Mouse (Mus musculus): ENCODE results near the gene Ndufv3. TPM values are rescaled to one million over a fixed set of nuclear protein-coding genes. Genes with fewer than 3 reads are reported as not detected.

The Ndufv3 gene
- polyA plus RNA-seq, 1 experiment from 2014 or later: 272 TPM

DNA sequence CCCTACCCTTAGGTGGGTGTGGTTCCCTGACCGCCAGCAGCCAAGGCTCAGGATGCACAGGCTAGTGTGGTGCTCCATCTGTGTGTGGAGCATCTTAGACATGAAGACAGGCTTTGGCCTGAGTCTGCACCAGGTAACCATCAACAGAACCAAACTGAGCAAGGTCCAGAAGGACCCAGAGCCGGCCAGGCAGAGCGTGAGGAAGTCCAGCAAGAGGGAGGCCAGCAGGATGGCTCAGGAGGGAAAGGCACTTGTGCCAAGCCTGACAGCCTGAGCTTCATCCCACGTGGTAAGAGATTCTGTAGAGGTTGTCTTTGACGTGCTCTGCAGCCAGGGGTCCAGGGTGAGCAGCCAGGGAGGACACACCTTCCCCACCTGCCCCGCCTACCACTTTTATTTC is 22.2 kb upstream of the Ndufv3 start:
- WGBS: 89% methylated on average over 6 of the region's 6 CpGs
- no peak for ATAC-seq (ENCODE audit: insufficient number of reproducible peaks, low FRiP score, low TSS enrichment, low read depth)
- no peaks in the 10 kb centered on the region for H3K27me3 ChIP-seq
- H3K4me2 ChIP-seq (replicated peaks): no peak overlapping the region
- no peak overlapping the region for H3K9ac ChIP-seq
- H3K27ac ChIP-seq (replicated peaks): no peak overlapping the region
- H3K36me3 ChIP-seq: peaks cover 67% of the 10 kb centered on the region
- no peaks in the 10 kb centered on the region for H3K9me3 ChIP-seq (replicated peaks)
- H3K4me1 ChIP-seq: no peaks in the 10 kb centered on the region
- H3K4me3 ChIP-seq (replicated peaks): no peak overlapping the region

DNA sequence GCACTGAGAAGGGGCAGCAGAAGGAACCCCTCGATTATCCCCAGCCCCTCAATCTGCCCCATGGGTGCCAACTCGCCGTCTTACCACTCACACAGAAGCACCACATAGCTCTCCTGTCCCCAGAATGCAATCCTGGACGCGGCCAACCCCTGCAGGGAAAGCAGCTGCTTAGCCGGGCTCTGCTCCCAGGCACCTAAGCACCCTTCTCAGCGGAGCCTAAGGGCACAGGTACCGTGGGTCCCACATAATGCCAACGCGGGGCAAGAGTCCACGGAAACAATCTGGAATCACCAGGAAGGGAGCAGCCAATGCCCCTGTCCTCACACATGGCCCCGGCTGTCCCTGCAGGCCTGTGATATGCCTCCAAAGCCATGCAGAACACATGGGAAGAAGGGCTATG is 20.2 kb upstream of the Ndufv3 start:
- no peak overlapping the region for H3K4me3 ChIP-seq (replicated peaks)
- no peak for ATAC-seq (ENCODE audit: insufficient number of reproducible peaks, low FRiP score, low TSS enrichment, low read depth)
- no peak overlapping the region for H3K4me2 ChIP-seq (replicated peaks)
- WGBS: 95% methylated on average over 12 of the region's 12 CpGs
- H3K9ac ChIP-seq: no peak overlapping the region
- H3K36me3 ChIP-seq: peaks cover 85% of the 10 kb centered on the region
- no peaks in the 10 kb centered on the region for H3K9me3 ChIP-seq (replicated peaks)
- no peak overlapping the region for H3K27ac ChIP-seq (replicated peaks)
- no peaks in the 10 kb centered on the region for H3K27me3 ChIP-seq
- H3K4me1 ChIP-seq: no peaks in the 10 kb centered on the region

DNA sequence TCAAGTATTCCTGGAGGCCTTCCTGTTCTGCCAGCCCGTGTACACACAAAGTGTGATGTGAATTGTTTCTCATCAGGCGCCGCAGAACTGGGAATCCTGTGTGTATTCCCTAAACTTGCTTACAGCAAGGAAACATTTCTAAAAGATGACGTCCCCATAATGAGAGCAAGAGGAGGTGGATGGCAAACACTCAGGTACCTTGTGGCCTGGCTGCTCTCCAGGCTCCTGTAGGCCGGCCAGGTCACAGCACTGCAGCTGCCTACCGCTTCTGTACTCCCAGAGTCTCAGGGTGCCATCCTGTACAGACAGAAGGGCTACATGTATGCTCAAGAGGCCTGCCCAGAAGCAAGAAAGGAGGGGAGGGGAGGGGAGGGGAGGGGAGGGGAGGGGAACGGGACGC is 19.5 kb upstream of the Ndufv3 start:
- Histone ChIP-seq H3K9ac (no peak overlapping the region), H3K4me3 (replicated peaks) (no peak overlapping the region), H3K27ac (replicated peaks) (no peak overlapping the region), H3K36me3 (peaks cover 90% of the 10 kb centered on the region), H3K4me2 (replicated peaks) (no peak overlapping the region), H3K27me3 (no peaks in the 10 kb centered on the region), H3K4me1 (no peaks in the 10 kb centered on the region), H3K9me3 (replicated peaks) (no peaks in the 10 kb centered on the region)
- no peak for ATAC-seq (ENCODE audit: insufficient number of reproducible peaks, low FRiP score, low TSS enrichment, low read depth)
- 93% methylated on average over 8 of the region's 8 CpGs for WGBS

DNA sequence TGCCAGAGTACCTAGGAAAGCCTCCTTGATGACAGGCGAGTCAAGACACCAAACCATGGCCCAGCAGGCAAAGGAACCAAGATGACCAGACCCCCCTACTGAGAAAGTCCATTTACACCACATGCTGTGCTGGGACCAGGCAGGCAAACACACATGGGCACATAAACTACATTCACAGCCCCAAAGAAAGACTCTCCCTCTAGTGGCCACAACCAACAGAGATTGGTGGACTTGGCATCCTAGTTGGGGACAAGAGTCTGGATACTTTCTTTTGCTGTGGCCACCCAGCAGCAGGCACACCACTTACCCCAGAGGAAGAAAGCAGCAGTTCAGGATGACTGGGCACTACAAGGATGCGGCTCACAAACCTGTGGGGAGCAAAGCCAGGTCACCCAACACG is 19.0 kb upstream of the Ndufv3 start:
- Histone ChIP-seq H3K9me3 (replicated peaks) (no peaks in the 10 kb centered on the region), H3K27me3 (no peaks in the 10 kb centered on the region), H3K9ac (no peak overlapping the region), H3K4me3 (replicated peaks) (no peak overlapping the region), H3K4me2 (replicated peaks) (no peak overlapping the region), H3K27ac (replicated peaks) (no peak overlapping the region), H3K4me1 (no peaks in the 10 kb centered on the region), H3K36me3 (peaks cover 91% of the 10 kb centered on the region)
- no peak for ATAC-seq (ENCODE audit: insufficient number of reproducible peaks, low FRiP score, low TSS enrichment, low read depth)
- 84% methylated on average over 3 of the region's 3 CpGs for WGBS

DNA sequence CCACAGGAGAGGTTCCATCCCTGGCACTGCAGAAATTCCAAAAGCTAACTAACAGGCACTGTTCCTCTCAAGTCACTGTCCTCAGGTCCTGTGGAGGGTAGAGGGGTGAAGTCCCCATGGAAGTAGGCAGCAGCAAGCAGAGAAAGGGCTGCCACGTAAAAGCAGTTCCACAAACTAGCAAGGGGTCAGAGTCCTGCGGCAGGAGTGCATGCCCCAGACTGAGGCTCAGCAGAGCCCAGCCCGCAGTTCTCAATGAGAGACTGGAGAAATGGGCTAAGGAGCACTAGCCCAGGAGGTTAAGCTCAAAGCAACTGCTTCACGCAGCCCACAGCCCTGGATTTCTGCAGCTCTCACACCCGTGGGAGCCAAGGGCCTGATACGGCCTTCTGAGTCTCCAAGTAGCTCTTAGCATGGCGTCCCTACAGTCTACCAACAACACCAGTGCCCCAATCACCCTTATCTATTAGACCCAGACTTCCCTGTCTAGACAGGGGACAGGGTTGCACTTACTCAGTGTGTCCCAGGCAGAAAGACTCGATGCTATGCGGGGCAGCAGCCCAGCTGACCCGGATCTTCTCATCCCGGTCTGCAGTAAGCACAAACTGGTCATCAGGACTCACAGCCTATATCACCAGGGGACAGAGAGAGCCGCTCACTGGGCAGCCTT is 17.5 kb upstream of the Ndufv3 start:
- Histone ChIP-seq H3K9me3 (replicated peaks) (no peaks in the 10 kb centered on the region), H3K9ac (no peak overlapping the region), H3K27me3 (no peaks in the 10 kb centered on the region), H3K4me2 (replicated peaks) (no peak overlapping the region), H3K27ac (replicated peaks) (no peak overlapping the region), H3K36me3 (peaks cover 92% of the 10 kb centered on the region), H3K4me1 (no peaks in the 10 kb centered on the region), H3K4me3 (replicated peaks) (no peak overlapping the region)
- ATAC-seq (ENCODE audit: insufficient number of reproducible peaks, low FRiP score, low TSS enrichment, low read depth): no peak
- WGBS: 94% methylated on average over 12 of the region's 12 CpGs

DNA sequence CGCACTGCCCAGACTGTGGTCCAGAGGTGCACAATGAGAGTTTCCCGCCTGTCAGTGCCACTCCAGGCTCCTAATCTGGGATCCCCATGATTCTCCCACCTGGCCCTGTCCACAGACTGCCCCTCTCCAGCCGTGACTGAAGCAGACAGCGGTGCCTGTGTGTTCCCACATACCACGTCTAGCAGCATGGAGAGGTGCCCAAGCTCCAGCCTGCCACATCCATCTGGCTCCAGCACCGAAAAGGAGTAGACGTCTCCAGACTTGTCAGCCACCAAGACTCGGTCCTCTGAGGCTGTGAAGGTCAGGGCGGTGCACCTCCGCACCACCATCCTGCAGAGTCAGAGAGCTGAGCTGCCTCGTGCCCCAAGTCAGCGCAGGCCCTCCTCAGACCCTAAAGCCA is 16.6 kb upstream of the Ndufv3 start:
- Histone ChIP-seq H3K9ac (no peak overlapping the region), H3K36me3 (peaks cover 91% of the 10 kb centered on the region), H3K4me1 (no peaks in the 10 kb centered on the region), H3K27me3 (no peaks in the 10 kb centered on the region), H3K27ac (replicated peaks) (no peak overlapping the region), H3K4me3 (replicated peaks) (no peak overlapping the region), H3K9me3 (replicated peaks) (no peaks in the 10 kb centered on the region), H3K4me2 (replicated peaks) (no peak overlapping the region)
- 93% methylated on average over 12 of the region's 12 CpGs for WGBS
- no peak for ATAC-seq (ENCODE audit: insufficient number of reproducible peaks, low FRiP score, low TSS enrichment, low read depth)

DNA sequence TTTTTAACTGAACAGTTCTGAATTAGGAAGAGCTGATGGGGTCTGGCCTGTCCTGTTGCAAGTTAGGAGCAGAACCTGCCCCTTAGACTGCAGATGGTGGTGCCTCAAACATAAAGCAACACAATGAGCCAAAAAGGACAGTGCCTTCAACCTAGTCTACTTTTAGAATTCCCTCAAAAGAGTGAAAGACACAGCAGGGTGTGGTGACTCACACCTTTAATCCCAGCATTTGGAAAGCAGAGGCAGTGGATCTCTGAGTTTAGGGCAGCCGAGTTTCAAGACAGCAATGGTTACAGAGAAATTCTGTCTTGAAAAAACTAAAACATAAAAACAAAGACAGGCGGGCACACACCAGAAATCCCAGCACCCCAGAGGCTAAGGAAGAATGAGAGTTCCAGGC is 16.0 kb upstream of the Ndufv3 start:
- H3K4me2 ChIP-seq (replicated peaks): no peak overlapping the region
- H3K9me3 ChIP-seq (replicated peaks): no peaks in the 10 kb centered on the region
- 85% methylated on average over 2 of the region's 2 CpGs for WGBS
- H3K36me3 ChIP-seq: peaks cover 89% of the 10 kb centered on the region
- H3K27me3 ChIP-seq: no peaks in the 10 kb centered on the region
- H3K4me3 ChIP-seq (replicated peaks): no peak overlapping the region
- H3K4me1 ChIP-seq: no peaks in the 10 kb centered on the region
- ATAC-seq (ENCODE audit: insufficient number of reproducible peaks, low FRiP score, low TSS enrichment, low read depth): no peak
- H3K9ac ChIP-seq: no peak overlapping the region
- H3K27ac ChIP-seq (replicated peaks): no peak overlapping the region

DNA sequence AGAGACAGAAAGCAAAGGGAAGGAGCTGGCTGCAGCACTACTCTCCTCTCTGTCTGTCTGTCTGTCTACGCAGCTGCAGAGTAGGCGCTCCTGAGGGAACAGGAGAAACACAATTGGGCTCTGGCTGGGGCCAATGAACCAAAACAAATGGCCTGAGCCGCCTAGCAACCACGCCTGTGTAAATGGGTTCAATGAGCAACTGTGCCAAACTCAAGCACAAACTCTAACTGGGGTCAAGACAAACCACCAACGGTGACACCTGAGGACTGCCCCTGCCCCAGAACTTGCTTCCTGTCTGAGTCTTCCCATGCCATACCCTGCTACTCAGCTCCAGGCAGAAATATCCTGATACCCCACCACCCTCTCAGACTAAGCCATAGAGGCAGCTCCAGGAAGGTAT is 14.9 kb upstream of the Ndufv3 start:
- WGBS: 87% methylated on average over 5 of the region's 5 CpGs
- no peak overlapping the region for H3K9ac ChIP-seq
- ATAC-seq (ENCODE audit: insufficient number of reproducible peaks, low FRiP score, low TSS enrichment, low read depth): no peak

DNA sequence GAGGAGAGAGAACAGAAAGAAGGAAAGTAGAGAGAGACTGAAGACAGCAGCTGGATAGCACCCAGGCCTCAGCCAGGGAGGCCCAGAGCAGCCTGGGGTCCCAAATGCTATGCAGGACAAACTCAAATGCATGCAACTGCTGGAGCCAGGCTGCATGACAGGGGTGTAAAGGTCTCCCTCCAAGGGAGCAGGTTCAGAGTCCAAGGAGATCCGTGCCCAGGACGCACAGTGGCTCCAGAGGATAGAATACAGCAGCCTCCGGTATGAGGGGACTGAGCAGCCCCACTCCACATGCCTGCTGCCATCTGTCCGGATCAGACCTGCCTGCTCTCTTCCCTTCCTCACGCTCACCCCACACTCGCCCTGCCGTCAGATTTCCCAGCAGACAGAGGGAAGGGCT is 13.6 kb upstream of the Ndufv3 start:
- Histone ChIP-seq H3K4me2 (replicated peaks) (no peak overlapping the region), H3K27me3 (no peaks in the 10 kb centered on the region), H3K9me3 (replicated peaks) (no peaks in the 10 kb centered on the region), H3K4me1 (peaks cover 4% of the 10 kb centered on the region; the same call in 1 of the 2 replicates), H3K36me3 (peaks cover 82% of the 10 kb centered on the region), H3K4me3 (replicated peaks) (no peak overlapping the region), H3K9ac (no peak overlapping the region), H3K27ac (replicated peaks) (no peak overlapping the region)
- 88% methylated on average over 7 of the region's 7 CpGs for WGBS
- no peak for ATAC-seq (ENCODE audit: insufficient number of reproducible peaks, low FRiP score, low TSS enrichment, low read depth)

More for the DNA sequence above, 14.9 kb upstream of the Ndufv3 start:
- H3K27me3 ChIP-seq: no peaks in the 10 kb centered on the region
- H3K36me3 ChIP-seq: peaks cover 89% of the 10 kb centered on the region
- H3K9me3 ChIP-seq (replicated peaks): no peaks in the 10 kb centered on the region
- no peak overlapping the region for H3K4me2 ChIP-seq (replicated peaks)
- no peak overlapping the region for H3K4me3 ChIP-seq (replicated peaks)
- H3K27ac ChIP-seq (replicated peaks): no peak overlapping the region
- no peaks in the 10 kb centered on the region for H3K4me1 ChIP-seq

DNA sequence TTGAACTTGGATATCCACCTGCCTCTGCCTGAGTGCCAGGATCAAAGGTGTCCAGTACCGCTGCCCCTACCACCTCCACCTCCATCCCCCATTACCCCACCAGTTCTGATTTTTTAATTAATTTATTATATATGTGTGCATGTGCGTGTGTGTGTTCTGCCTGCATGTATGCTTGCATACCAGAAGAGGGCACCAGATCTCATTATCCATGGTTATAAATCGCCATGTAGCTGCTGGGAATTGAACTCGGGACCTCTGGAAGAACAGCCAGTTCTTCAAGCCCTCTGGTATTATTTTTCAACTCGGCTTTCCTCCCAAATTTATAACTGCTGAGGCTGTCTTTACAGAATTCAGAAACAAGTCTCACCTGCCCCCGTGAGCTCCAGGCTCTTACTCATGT is 9.0 kb upstream of the Ndufv3 start:
- no peak for ATAC-seq (ENCODE audit: insufficient number of reproducible peaks, low FRiP score, low TSS enrichment, low read depth)
- no peak overlapping the region for H3K9ac ChIP-seq
- 91% methylated on average over 6 of the region's 6 CpGs for WGBS
- peaks cover 37% of the 10 kb centered on the region for H3K36me3 ChIP-seq
- peaks cover 14% of the 10 kb centered on the region for H3K4me1 ChIP-seq
- H3K27ac ChIP-seq (replicated peaks): no peak overlapping the region
- peak overlapping the region; percentile 75 for H3K4me2 ChIP-seq (replicated peaks)
- no peaks in the 10 kb centered on the region for H3K27me3 ChIP-seq
- H3K9me3 ChIP-seq (replicated peaks): no peaks in the 10 kb centered on the region
- H3K4me3 ChIP-seq (replicated peaks): peak overlapping the region; percentile 69

DNA sequence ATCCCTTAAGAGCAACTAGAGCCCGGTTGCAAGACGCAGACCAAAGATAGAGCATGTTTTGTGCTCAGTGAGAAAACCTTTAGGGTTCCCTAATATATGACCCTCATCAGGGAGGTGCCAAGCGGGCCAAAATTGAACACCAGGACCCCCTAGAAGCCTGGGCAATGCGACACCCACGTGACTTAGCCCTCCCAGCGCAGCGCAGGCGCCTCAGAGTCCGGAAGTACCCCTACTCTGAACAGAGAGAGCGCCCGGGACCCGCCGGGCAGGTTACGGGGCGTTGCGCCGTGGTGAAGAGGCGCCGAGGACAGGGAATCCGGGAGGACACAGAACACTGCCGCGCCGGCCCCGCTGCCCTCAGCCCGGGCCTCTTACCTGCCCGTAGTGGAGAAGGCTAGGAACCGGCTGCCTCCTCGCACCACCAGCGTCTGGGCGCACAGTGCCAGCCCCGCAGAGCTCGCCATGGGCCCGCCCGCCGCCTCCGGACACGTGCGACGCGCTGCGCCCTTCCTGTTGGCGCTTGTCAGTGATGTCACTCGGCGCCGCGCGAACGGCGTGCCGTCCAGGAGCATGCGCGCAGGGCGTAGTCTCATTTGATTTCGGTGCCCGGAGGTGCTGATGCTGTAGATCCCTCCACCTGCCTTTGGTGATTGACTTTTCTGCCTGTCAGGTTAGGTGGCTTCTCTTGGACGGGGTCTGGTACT is 8.0 kb upstream of the Ndufv3 start:
- no peaks in the 10 kb centered on the region for H3K27me3 ChIP-seq
- peaks cover 14% of the 10 kb centered on the region for H3K4me1 ChIP-seq
- peak overlapping the region; percentile 68 for H3K9ac ChIP-seq
- ATAC-seq (ENCODE audit: insufficient number of reproducible peaks, low FRiP score, low TSS enrichment, low read depth): peak; percentile 93
- peak overlapping the region; percentile 79 for H3K27ac ChIP-seq (replicated peaks)
- H3K4me3 ChIP-seq (replicated peaks): peak overlapping the region; percentile 69
- H3K36me3 ChIP-seq: peaks cover 29% of the 10 kb centered on the region
- no peaks in the 10 kb centered on the region for H3K9me3 ChIP-seq (replicated peaks)
- peak overlapping the region; percentile 75 for H3K4me2 ChIP-seq (replicated peaks)
- under 1% methylated on average over 56 of the region's 56 CpGs for WGBS

DNA sequence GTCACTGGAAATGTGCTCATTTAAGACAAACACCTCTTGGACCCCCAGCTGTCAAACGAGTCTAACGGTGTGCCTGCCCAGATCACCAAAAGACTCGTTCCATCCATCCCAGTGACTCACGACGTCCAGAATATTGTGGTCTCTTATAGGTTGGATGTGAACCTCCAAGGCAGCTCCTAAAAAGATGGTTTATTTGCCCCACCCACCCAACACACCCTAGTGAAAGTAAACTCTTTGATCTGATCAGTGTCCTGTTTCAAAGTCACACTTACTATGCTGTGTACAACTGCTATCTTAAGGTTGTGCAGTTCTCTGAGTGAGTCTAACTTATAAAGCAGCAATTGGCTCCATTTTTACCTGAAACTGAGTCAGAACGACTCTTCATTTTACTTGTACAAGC is 7.3 kb upstream of the Ndufv3 start:
- Histone ChIP-seq H3K4me1 (peaks cover 14% of the 10 kb centered on the region), H3K36me3 (peaks cover 22% of the 10 kb centered on the region), H3K27ac (replicated peaks) (peak overlapping the region; percentile 79), H3K9ac (peak overlapping the region; percentile 68), H3K9me3 (replicated peaks) (no peaks in the 10 kb centered on the region), H3K4me3 (replicated peaks) (peak overlapping the region; percentile 69), H3K4me2 (replicated peaks) (peak overlapping the region; percentile 75), H3K27me3 (no peaks in the 10 kb centered on the region)
- 23% methylated on average over 6 of the region's 6 CpGs for WGBS
- ATAC-seq (ENCODE audit: insufficient number of reproducible peaks, low FRiP score, low TSS enrichment, low read depth): no peak
